Mouse (Mus musculus) lung, adult 2 months (tissue): ENCODE data around the gene Tirap. TPM values are rescaled to one million over a fixed set of nuclear protein-coding genes. Genes with fewer than 3 reads are reported as not detected.

ENCODE experiments used
- DNase-seq: peaks from one replicate; pipeline ENCODE4 v3.0.0; 2022
- H3K4me1 ChIP-seq: fragments of 200-500 bp; 2 replicates; pipeline ENCODE4 v1.6.1; 2011; ENCODE audit warnings: low read length; ENCODE audit not compliant: control insufficient read depth, insufficient read depth
- H3K4me3 ChIP-seq: fragments of 200-500 bp; replicated peaks from 2 replicates; pipeline ENCODE3; 2011; ENCODE audit warnings: low read depth, mild to moderate bottlenecking, control low read depth, low read length; ENCODE audit errors: extremely low read depth
- CTCF ChIP-seq: fragments of 200-500 bp; IDR thresholded peaks from 2 replicates; pipeline ENCODE4 v1.5.1; 2011; ENCODE audit warnings: mild to moderate bottlenecking, low read length, control low read depth; ENCODE audit not compliant: insufficient read depth
- POLR2A ChIP-seq: fragments of 200-500 bp; IDR thresholded peaks from 2 replicates; pipeline ENCODE4 v1.6.1; 2011; ENCODE audit warnings: low read depth, mild to moderate bottlenecking, control low read depth, low read length, borderline replicate concordance; ENCODE audit errors: extremely low read depth
- WGBS: fragments of 180-500 bp; shearing (Covaris S2); methylation state at CpG from one replicate; pipeline ENCODE4 v1.1.7; 2018; 5-methylcytosine and 5-hydroxymethylcytosine counted together
- polyA plus RNA-seq: library from polyadenylated mRNA; depleted of rRNA; stranded (reverse); fragments of >200 nt; gene quantifications from 2 replicates; pipeline ENCODE4 v1.2.3, GENCODE M21; 2012

The Tirap gene
- polyA plus RNA-seq, 1 experiment, result 19.9 TPM

GRCm38 (mm10) chr9:35170071-35170470, 30.0 kb downstream of the Tirap start:
- no peak overlapping the region for H3K4me3 ChIP-seq
- WGBS, result 90% methylated on average over 7 of the region's 7 CpGs
- TF ChIP-seq CTCF, result no peak
- TF ChIP-seq POLR2A, result no peak
- H3K4me1 ChIP-seq, result peaks cover 1% of the 10 kb centered on the region
- no peak for DNase-seq

- Histone ChIP-seq H3K4me1 (peaks cover 6% of the 10 kb centered on the region), H3K4me3 (no peak overlapping the region)
- WGBS, result 67% methylated on average over 9 of the region's 9 CpGs
- DNase-seq, result no peak
- TF ChIP-seq CTCF (no peak), POLR2A (no peak)
Observed at GRCm38 (mm10) chr9:35166798-35167635, 33.1 kb downstream of the Tirap start.

- 31% methylated on average over 3 of the region's 3 CpGs for WGBS
- no peak for DNase-seq
- Histone ChIP-seq H3K4me3 (no peak overlapping the region), H3K4me1 (peaks cover 6% of the 10 kb centered on the region)
- TF ChIP-seq CTCF (peak; percentile 32; the same call in 1 of the 2 replicates), POLR2A (no peak)
Observed at GRCm38 (mm10) chr9:35166144-35166797, 33.8 kb downstream of the Tirap start.

- 78% methylated on average over 5 of the region's 5 CpGs for WGBS
- DNase-seq, result no peak
- peaks cover 6% of the 10 kb centered on the region for H3K4me1 ChIP-seq
- no peak overlapping the region for H3K4me3 ChIP-seq
- TF ChIP-seq POLR2A (no peak), CTCF (no peak)
Observed at GRCm38 (mm10) chr9:35164142-35164874, 35.8 kb downstream of the Tirap start.

GRCm38 (mm10) chr9:35163011-35163690, 36.9 kb downstream of the Tirap start:
- WGBS, result 50% methylated on average over 11 of the region's 11 CpGs
- H3K4me1 ChIP-seq, result peaks cover 6% of the 10 kb centered on the region
- TF ChIP-seq CTCF (no peak), POLR2A (no peak)
- peak overlapping the region; percentile 7 for H3K4me3 ChIP-seq
- peak; percentile 39 for DNase-seq

- Histone ChIP-seq H3K4me3 (no peak overlapping the region), H3K4me1 (peaks cover 7% of the 10 kb centered on the region)
- 71% methylated on average over 7 of the region's 7 CpGs for WGBS
- no peak for DNase-seq
- TF ChIP-seq CTCF (no peak), POLR2A (no peak)
Observed at GRCm38 (mm10) chr9:35161721-35162120, 38.4 kb downstream of the Tirap start.

- WGBS, result 74% methylated on average over 2 of the region's 2 CpGs
- no peak for TF ChIP-seq POLR2A
- no peak for TF ChIP-seq CTCF
- no peak overlapping the region for H3K4me3 ChIP-seq
- no peak for DNase-seq
- H3K4me1 ChIP-seq, result peaks cover 9% of the 10 kb centered on the region
Observed at GRCm38 (mm10) chr9:35160662-35161061, 39.4 kb downstream of the Tirap start.

GRCm38 (mm10) chr9:35158477-35158876, 41.6 kb downstream of the Tirap start:
- Histone ChIP-seq H3K4me1 (peaks cover 7% of the 10 kb centered on the region), H3K4me3 (no peak overlapping the region)
- TF ChIP-seq CTCF (no peak), POLR2A (no peak)
- no peak for DNase-seq
- 93% methylated on average over 3 of the region's 3 CpGs for WGBS

- 73% methylated on average over 4 of the region's 4 CpGs for WGBS
- TF ChIP-seq CTCF (no peak), POLR2A (no peak)
- H3K4me3 ChIP-seq, result no peak overlapping the region
- 0 out of 2 replicates have a peak, but pooled peaks cover 3% of the 10 kb centered on the region for H3K4me1 ChIP-seq
- DNase-seq, result no peak
Observed at GRCm38 (mm10) chr9:35156862-35157261, 43.2 kb downstream of the Tirap start.
